Mouse (Mus musculus) limb, embryonic 11.5 days (tissue): Measurements from ENCODE around the gene Lcn12. TPM values are rescaled to one million over a fixed set of nuclear protein-coding genes. Genes with fewer than 3 reads are reported as not detected.

Experiments used
- ATAC-seq: fragments of 200-750 bp; cut with Nextera tagmentation; 2 replicates; pipeline ENCODE4 v1.8.0; 2017; ENCODE audit warnings: low read depth; ENCODE audit not compliant: insufficient number of reproducible peaks, low FRiP score, low TSS enrichment
- DNase-seq: peaks from one replicate; pipeline ENCODE4 v3.0.0-alpha.2; 2015; ENCODE audit warnings: low spot score
- H3K27ac ChIP-seq: fragments of 300-500 bp; sonication (generic); replicated peaks from 2 replicates; pipeline ENCODE4 v1.5.1; 2014; ENCODE audit warnings: low read depth, mild to moderate bottlenecking, low read length
- H3K27me3 ChIP-seq: fragments of 300-500 bp; sonication (generic); 2 replicates; pipeline ENCODE4 v1.6.1; 2014; ENCODE audit warnings: mild to moderate bottlenecking, low read length, mixed read lengths; ENCODE audit not compliant: control insufficient read depth, insufficient read depth
- H3K36me3 ChIP-seq: fragments of 300-500 bp; sonication (generic); 2 replicates; pipeline ENCODE4 v1.6.1; 2014; ENCODE audit warnings: mild to moderate bottlenecking, low read length, moderate library complexity, mixed read lengths; ENCODE audit not compliant: control insufficient read depth, insufficient read depth
- H3K4me1 ChIP-seq: fragments of 300-500 bp; sonication (generic); 2 replicates; pipeline ENCODE4 v1.6.1; 2014; ENCODE audit warnings: low read length, mixed read lengths; ENCODE audit not compliant: control insufficient read depth, insufficient read depth
- H3K4me2 ChIP-seq: fragments of 300-500 bp; sonication (generic); 2 replicates; pipeline ENCODE4 v1.6.1; 2014; ENCODE audit warnings: low read depth, mild to moderate bottlenecking, moderate library complexity; ENCODE audit not compliant: severe bottlenecking
- H3K4me3 ChIP-seq: fragments of 300-500 bp; sonication (generic); 2 replicates; pipeline ENCODE4 v1.5.1; 2014; ENCODE audit warnings: low read depth, low read length
- H3K9ac ChIP-seq: fragments of 300-500 bp; sonication (generic); 2 replicates; pipeline ENCODE4 v1.6.1; 2014; ENCODE audit warnings: mild to moderate bottlenecking, low read length
- H3K9me3 ChIP-seq: fragments of 300-500 bp; sonication (generic); 2 replicates; pipeline ENCODE4 v1.6.1; 2016; ENCODE audit warnings: low read length; ENCODE audit not compliant: control insufficient read depth
- WGBS: fragments of 180-500 bp; shearing (Covaris S2); extraction: QIAGEN DNeasy Blood & Tissue Kit; methylation state at CpG from one replicate; pipeline ENCODE4 v1.1.7; 2014; 5-methylcytosine and 5-hydroxymethylcytosine counted together
- polyA plus RNA-seq: library from polyadenylated mRNA; unstranded; fragments of >200 nt; fragmentation: Nextera tagmentation; extraction: Ambion mirVana; gene quantifications from 2 replicates; pipeline ENCODE4 v1.2.1, GENCODE M21; 2014

The Lcn12 gene
- polyA plus RNA-seq, 1 experiment from 2014 or later: not detected

- no peaks in the 10 kb centered on the region for H3K27me3 ChIP-seq
- DNase-seq: no peak
- no peak overlapping the region for H3K4me3 ChIP-seq
- no peak overlapping the region for H3K9ac ChIP-seq
- no peak for ATAC-seq
- 65% methylated on average over 11 of the region's 11 CpGs for WGBS
- no peak overlapping the region for H3K27ac ChIP-seq
- no peak overlapping the region for H3K4me2 ChIP-seq
- no peaks in the 10 kb centered on the region for H3K4me1 ChIP-seq
- H3K9me3 ChIP-seq: no peaks in the 10 kb centered on the region
- no peaks in the 10 kb centered on the region for H3K36me3 ChIP-seq
Measured at GRCm38 (mm10) chr2:25484901-25485647, 8.6 kb downstream of the Lcn12 start.

- WGBS: 29% methylated on average over 7 of the region's 7 CpGs
- Histone ChIP-seq H3K4me1 (no peaks in the 10 kb centered on the region), H3K27me3 (no peaks in the 10 kb centered on the region), H3K27ac (no peak overlapping the region), H3K4me2 (no peak overlapping the region), H3K9me3 (no peaks in the 10 kb centered on the region), H3K36me3 (no peaks in the 10 kb centered on the region), H3K4me3 (no peak overlapping the region), H3K9ac (no peak overlapping the region)
- ATAC-seq (no peak), DNase-seq (peak; percentile 58)
Measured at GRCm38 (mm10) chr2:25482969-25483368, 10.7 kb downstream of the Lcn12 start.

GRCm38 (mm10) chr2:25480541-25480940 is 13.2 kb downstream of the Lcn12 start:
- ATAC-seq: no peak
- H3K4me3 ChIP-seq: no peak overlapping the region
- no peaks in the 10 kb centered on the region for H3K9me3 ChIP-seq
- WGBS: 87% methylated on average over 1 of the region's 1 CpGs
- no peak overlapping the region for H3K27ac ChIP-seq
- H3K4me2 ChIP-seq: no peak overlapping the region
- no peak for DNase-seq
- no peak overlapping the region for H3K9ac ChIP-seq
- no peaks in the 10 kb centered on the region for H3K36me3 ChIP-seq
- no peaks in the 10 kb centered on the region for H3K27me3 ChIP-seq
- no peaks in the 10 kb centered on the region for H3K4me1 ChIP-seq

- ATAC-seq: no peak
- no peak for DNase-seq
- Histone ChIP-seq H3K9me3 (no peaks in the 10 kb centered on the region), H3K4me3 (no peak overlapping the region), H3K27me3 (no peaks in the 10 kb centered on the region), H3K4me1 (no peaks in the 10 kb centered on the region), H3K4me2 (no peak overlapping the region), H3K36me3 (no peaks in the 10 kb centered on the region), H3K27ac (no peak overlapping the region), H3K9ac (no peak overlapping the region)
- WGBS: 64% methylated on average over 10 of the region's 10 CpGs
Measured at GRCm38 (mm10) chr2:25479551-25480311, 14.0 kb downstream of the Lcn12 start.

- Histone ChIP-seq H3K27me3 (no peaks in the 10 kb centered on the region), H3K4me1 (no peaks in the 10 kb centered on the region), H3K4me2 (no peak overlapping the region), H3K4me3 (no peak overlapping the region), H3K27ac (no peak overlapping the region), H3K36me3 (no peaks in the 10 kb centered on the region), H3K9ac (no peak overlapping the region), H3K9me3 (no peaks in the 10 kb centered on the region)
- no peak for ATAC-seq
- 96% methylated on average over 3 of the region's 3 CpGs for WGBS
- DNase-seq: no peak
Measured at GRCm38 (mm10) chr2:25477967-25478675, 15.6 kb downstream of the Lcn12 start.

- Histone ChIP-seq H3K27me3 (no peaks in the 10 kb centered on the region), H3K36me3 (no peaks in the 10 kb centered on the region), H3K4me2 (no peak overlapping the region), H3K4me1 (no peaks in the 10 kb centered on the region), H3K4me3 (no peak overlapping the region), H3K27ac (no peak overlapping the region), H3K9ac (no peak overlapping the region), H3K9me3 (no peaks in the 10 kb centered on the region)
- DNase-seq (no peak), ATAC-seq (no peak)
- WGBS: 86% methylated on average over 8 of the region's 8 CpGs
Measured at GRCm38 (mm10) chr2:25477541-25477940, 16.2 kb downstream of the Lcn12 start.

GRCm38 (mm10) chr2:25472550-25472949 is 21.2 kb downstream of the Lcn12 start:
- H3K9me3 ChIP-seq: no peaks in the 10 kb centered on the region
- H3K9ac ChIP-seq: no peak overlapping the region
- H3K27ac ChIP-seq: no peak overlapping the region
- no peaks in the 10 kb centered on the region for H3K36me3 ChIP-seq
- 88% methylated on average over 2 of the region's 2 CpGs for WGBS
- DNase-seq (no peak), ATAC-seq (no peak)
- no peaks in the 10 kb centered on the region for H3K4me1 ChIP-seq
- no peak overlapping the region for H3K4me2 ChIP-seq
- H3K27me3 ChIP-seq: no peaks in the 10 kb centered on the region
- H3K4me3 ChIP-seq: no peak overlapping the region

GRCm38 (mm10) chr2:25469969-25470368 is 23.7 kb downstream of the Lcn12 start, which contains the start of gene Ptgds:
Ptgds (minus strand) TSS chr2:25470046.
- H3K4me2 ChIP-seq: no peak within 1 kb of the TSS
- no peak within 1 kb of the TSS for H3K4me3 ChIP-seq
- no peaks in the 10 kb centered on the region for H3K36me3 ChIP-seq
- H3K27ac ChIP-seq: no peak within 1 kb of the TSS
- H3K27me3 ChIP-seq: no peaks in the 10 kb centered on the region
- 49% methylated on average over 6 of the region's 6 CpGs for WGBS
- peaks cover 5% of the 10 kb centered on the region; the same call in 1 of the 2 replicates for H3K4me1 ChIP-seq
- DNase-seq: no peak
- H3K9ac ChIP-seq: no peak within 1 kb of the TSS
- no peak for ATAC-seq
- no peaks in the 10 kb centered on the region for H3K9me3 ChIP-seq
